Mouse (Mus musculus) granulocyte monocyte progenitor cell, adult 5-6 weeks (primary cell): ENCODE data around the gene Trio. TPM values are rescaled to one million over a fixed set of nuclear protein-coding genes. Genes with fewer than 3 reads are reported as not detected.

Experiments used
- ATAC-seq: replicated peaks from 2 replicates; pipeline ENCODE4 v1.8.0; 2016; ENCODE audit warnings: mild to moderate bottlenecking, moderate TSS enrichment, inconsistent platforms; ENCODE audit not compliant: poor library complexity, severe bottlenecking
- total RNA-seq, 2 experiments: library from RNA; stranded (forward) in 1 of 2; stranded (reverse) in 1 of 2; fragments of 200-712, 200-1000 nt in 1 of 2; fragments of >200 nt in 1 of 2; fragmentation: Nextera tagmentation in 1 of 2; gene quantifications; 2 replicates each; pipeline ENCODE4 v1.2.3; 2014 to 2017

The Trio gene
- total RNA-seq, 2 experiments from 2014 or later = 25.9 to 40.2 TPM

- no peak for ATAC-seq
These were observed 133.6 kb downstream of the Trio start for GRCm38 (mm10) chr15:27892029-27892428.

GRCm38 (mm10) chr15:27890666-27891065, 135.0 kb downstream of the Trio start:
- no peak for ATAC-seq

GRCm38 (mm10) chr15:27888153-27888552, 137.5 kb downstream of the Trio start:
- no peak for ATAC-seq

- no peak for ATAC-seq
These were observed 138.7 kb downstream of the Trio start for GRCm38 (mm10) chr15:27886992-27887391.

GRCm38 (mm10) chr15:27884347-27885250, 141.0 kb downstream of the Trio start:
- peak; percentile 74 for ATAC-seq

GRCm38 (mm10) chr15:27883881-27884280, 141.8 kb downstream of the Trio start:
- ATAC-seq = no peak

GRCm38 (mm10) chr15:27882898-27883297, 142.8 kb downstream of the Trio start:
- ATAC-seq = peak; percentile 75

GRCm38 (mm10) chr15:27877831-27878230, 147.8 kb downstream of the Trio start:
- ATAC-seq = no peak

GRCm38 (mm10) chr15:27876327-27876726, 149.3 kb downstream of the Trio start:
- peak; percentile 46 for ATAC-seq

- peak; percentile 71 for ATAC-seq
These were observed 149.9 kb downstream of the Trio start for GRCm38 (mm10) chr15:27875753-27876152.

- peak; percentile 61 for ATAC-seq
These were observed 151.8 kb downstream of the Trio start for GRCm38 (mm10) chr15:27873747-27874320.

- ATAC-seq = peak; percentile 18
These were observed 153.4 kb downstream of the Trio start for GRCm38 (mm10) chr15:27872286-27872685.

GRCm38 (mm10) chr15:27871708-27872107, 153.9 kb downstream of the Trio start:
- ATAC-seq = no peak

GRCm38 (mm10) chr15:27871260-27871659, 154.4 kb downstream of the Trio start:
- no peak for ATAC-seq

GRCm38 (mm10) chr15:27869001-27869400, 156.6 kb downstream of the Trio start:
- no peak for ATAC-seq

- ATAC-seq = no peak
These were observed 157.8 kb downstream of the Trio start for GRCm38 (mm10) chr15:27867831-27868230.

- ATAC-seq = no peak
These were observed 159.2 kb downstream of the Trio start for GRCm38 (mm10) chr15:27866471-27866870.

GRCm38 (mm10) chr15:27866053-27866452, 159.6 kb downstream of the Trio start:
- ATAC-seq = peak; percentile 68

- ATAC-seq = no peak
These were observed 161.3 kb downstream of the Trio start for GRCm38 (mm10) chr15:27864397-27864796.

GRCm38 (mm10) chr15:27862949-27863348, 162.7 kb downstream of the Trio start:
- peak; percentile 71 for ATAC-seq

- no peak for ATAC-seq
These were observed 165.2 kb downstream of the Trio start for GRCm38 (mm10) chr15:27860439-27860838.

GRCm38 (mm10) chr15:27859590-27859989, 166.1 kb downstream of the Trio start:
- ATAC-seq = no peak
